Mouse (Mus musculus): ENCODE data around the gene Fahd1. TPM values are rescaled to one million over a fixed set of nuclear protein-coding genes. Genes with fewer than 3 reads are reported as not detected.

Fahd1 gene
- total and polyA plus RNA-seq, 2 experiments from 2014 or later = 60.1 to 86.4 TPM

- Histone ChIP-seq H3K4me3 (ENCODE audit: low read depth, low read length) (no peak overlapping the region), H3K9ac (replicated peaks; ENCODE audit: low read depth, low read length) (no peak overlapping the region), H3K4me1 (ENCODE audit: control insufficient read depth, insufficient read depth) (peaks cover 4% of the 10 kb centered on the region; the same call in 1 of the 2 replicates), H3K9me3 (replicated peaks; ENCODE audit: control insufficient read depth, low read length) (no peaks in the 10 kb centered on the region), H3K36me3 (replicated peaks; ENCODE audit: control insufficient read depth, insufficient read depth, low read length) (peaks cover 7% of the 10 kb centered on the region), H3K27ac (ENCODE audit: low read depth) (no peak overlapping the region), H3K27me3 (ENCODE audit: control insufficient read depth, insufficient read depth, low read length) (no peaks in the 10 kb centered on the region), H3K4me2 (ENCODE audit: low read depth, low read length) (no peak overlapping the region)
- WGBS = 45% methylated on average over 7 of the region's 7 CpGs
- TF ChIP-seq CTCF (IDR thresholded peaks at IDR 0.05; ENCODE audit: low read depth) (peak; percentile 56), EP300 (IDR thresholded peaks at IDR 0.05; ENCODE audit: low read depth) (no peak)
- ATAC-seq (ENCODE audit: insufficient read depth, low read depth) (no peak), DNase-seq (ENCODE audit: low spot score) (peak; percentile 55)
These were observed 31.7 kb upstream of the Fahd1 start for GRCm38 (mm10) chr17:24881738-24882440.

- no peaks in the 10 kb centered on the region for H3K4me1 ChIP-seq (ENCODE audit: control insufficient read depth, insufficient read depth)
- H3K4me3 ChIP-seq (ENCODE audit: low read depth, low read length) = no peak overlapping the region
- H3K4me2 ChIP-seq (ENCODE audit: low read depth, low read length) = no peak overlapping the region
- no peak overlapping the region for H3K27ac ChIP-seq (ENCODE audit: low read depth)
- H3K27me3 ChIP-seq (ENCODE audit: control insufficient read depth, insufficient read depth, low read length) = no peaks in the 10 kb centered on the region
- H3K9me3 ChIP-seq (replicated peaks; ENCODE audit: control insufficient read depth, low read length) = no peaks in the 10 kb centered on the region
- TF ChIP-seq CTCF (IDR thresholded peaks at IDR 0.05; ENCODE audit: low read depth) (no peak), EP300 (IDR thresholded peaks at IDR 0.05; ENCODE audit: low read depth) (no peak)
- 71% methylated on average over 8 of the region's 8 CpGs for WGBS
- DNase-seq (ENCODE audit: low spot score) (no peak), ATAC-seq (ENCODE audit: insufficient read depth, low read depth) (no peak)
- H3K9ac ChIP-seq (replicated peaks; ENCODE audit: low read depth, low read length) = no peak overlapping the region
- H3K36me3 ChIP-seq (replicated peaks; ENCODE audit: control insufficient read depth, insufficient read depth, low read length) = peaks cover 7% of the 10 kb centered on the region
These were observed 28.4 kb upstream of the Fahd1 start for GRCm38 (mm10) chr17:24878531-24878930.

- TF ChIP-seq EP300 (IDR thresholded peaks at IDR 0.05; ENCODE audit: low read depth) = no peak
- TF ChIP-seq CTCF (IDR thresholded peaks at IDR 0.05; ENCODE audit: low read depth) = no peak
- H3K4me2 ChIP-seq (ENCODE audit: low read depth, low read length) = no peak overlapping the region
- WGBS = 40% methylated on average over 5 of the region's 5 CpGs
- DNase-seq (ENCODE audit: low spot score) (no peak), ATAC-seq (ENCODE audit: insufficient read depth, low read depth) (no peak)
- no peaks in the 10 kb centered on the region for H3K4me1 ChIP-seq (ENCODE audit: control insufficient read depth, insufficient read depth)
- 0 out of 2 replicates have a peak overlapping the region, but pooled peaks have one; percentile 28 for H3K9ac ChIP-seq (replicated peaks; ENCODE audit: low read depth, low read length)
- H3K36me3 ChIP-seq (replicated peaks; ENCODE audit: control insufficient read depth, insufficient read depth, low read length) = peaks cover 3% of the 10 kb centered on the region
- H3K27ac ChIP-seq (ENCODE audit: low read depth) = no peak overlapping the region
- no peak overlapping the region for H3K4me3 ChIP-seq (ENCODE audit: low read depth, low read length)
- H3K9me3 ChIP-seq (replicated peaks; ENCODE audit: control insufficient read depth, low read length) = no peaks in the 10 kb centered on the region
- no peaks in the 10 kb centered on the region for H3K27me3 ChIP-seq (ENCODE audit: control insufficient read depth, insufficient read depth, low read length)
These were observed 27.9 kb upstream of the Fahd1 start for GRCm38 (mm10) chr17:24878117-24878397.

- Histone ChIP-seq H3K36me3 (replicated peaks; ENCODE audit: control insufficient read depth, insufficient read depth, low read length) (no peaks in the 10 kb centered on the region), H3K9ac (replicated peaks; ENCODE audit: low read depth, low read length) (0 out of 2 replicates have a peak overlapping the region, but pooled peaks have one; percentile 28), H3K27me3 (ENCODE audit: control insufficient read depth, insufficient read depth, low read length) (no peaks in the 10 kb centered on the region), H3K9me3 (replicated peaks; ENCODE audit: control insufficient read depth, low read length) (no peaks in the 10 kb centered on the region), H3K4me3 (ENCODE audit: low read depth, low read length) (no peak overlapping the region), H3K4me2 (ENCODE audit: low read depth, low read length) (no peak overlapping the region), H3K27ac (ENCODE audit: low read depth) (no peak overlapping the region), H3K4me1 (ENCODE audit: control insufficient read depth, insufficient read depth) (no peaks in the 10 kb centered on the region)
- TF ChIP-seq EP300 (IDR thresholded peaks at IDR 0.05; ENCODE audit: low read depth) (no peak), CTCF (IDR thresholded peaks at IDR 0.05; ENCODE audit: low read depth) (no peak)
- WGBS = 56% methylated on average over 10 of the region's 10 CpGs
- no peak for ATAC-seq (ENCODE audit: insufficient read depth, low read depth)
- DNase-seq (ENCODE audit: low spot score) = no peak
These were observed 27.4 kb upstream of the Fahd1 start for GRCm38 (mm10) chr17:24877336-24878116.

GRCm38 (mm10) chr17:24874989-24875388 is 24.8 kb upstream of the Fahd1 start:
- H3K4me2 ChIP-seq (ENCODE audit: low read depth, low read length) = no peak overlapping the region
- ATAC-seq (ENCODE audit: insufficient read depth, low read depth) (no peak), DNase-seq (ENCODE audit: low spot score) (no peak)
- no peaks in the 10 kb centered on the region for H3K4me1 ChIP-seq (ENCODE audit: control insufficient read depth, insufficient read depth)
- no peak overlapping the region for H3K27ac ChIP-seq (ENCODE audit: low read depth)
- no peaks in the 10 kb centered on the region for H3K36me3 ChIP-seq (replicated peaks; ENCODE audit: control insufficient read depth, insufficient read depth, low read length)
- WGBS = 60% methylated on average over 8 of the region's 8 CpGs
- no peaks in the 10 kb centered on the region for H3K9me3 ChIP-seq (replicated peaks; ENCODE audit: control insufficient read depth, low read length)
- no peaks in the 10 kb centered on the region for H3K27me3 ChIP-seq (ENCODE audit: control insufficient read depth, insufficient read depth, low read length)
- H3K9ac ChIP-seq (replicated peaks; ENCODE audit: low read depth, low read length) = no peak overlapping the region
- H3K4me3 ChIP-seq (ENCODE audit: low read depth, low read length) = no peak overlapping the region
- TF ChIP-seq CTCF (IDR thresholded peaks at IDR 0.05; ENCODE audit: low read depth) (no peak), EP300 (IDR thresholded peaks at IDR 0.05; ENCODE audit: low read depth) (no peak)
